Mouse (Mus musculus): ENCODE results near the gene Atoh7. TPM values are rescaled to one million over a fixed set of nuclear protein-coding genes. Genes with fewer than 3 reads are reported as not detected.
A peak's percentile ranks its signal among the peaks of the same experiment; 100 is the strongest.

The Atoh7 gene
- polyA plus RNA-seq, 1 experiment from 2014 or later: not detected

DNA sequence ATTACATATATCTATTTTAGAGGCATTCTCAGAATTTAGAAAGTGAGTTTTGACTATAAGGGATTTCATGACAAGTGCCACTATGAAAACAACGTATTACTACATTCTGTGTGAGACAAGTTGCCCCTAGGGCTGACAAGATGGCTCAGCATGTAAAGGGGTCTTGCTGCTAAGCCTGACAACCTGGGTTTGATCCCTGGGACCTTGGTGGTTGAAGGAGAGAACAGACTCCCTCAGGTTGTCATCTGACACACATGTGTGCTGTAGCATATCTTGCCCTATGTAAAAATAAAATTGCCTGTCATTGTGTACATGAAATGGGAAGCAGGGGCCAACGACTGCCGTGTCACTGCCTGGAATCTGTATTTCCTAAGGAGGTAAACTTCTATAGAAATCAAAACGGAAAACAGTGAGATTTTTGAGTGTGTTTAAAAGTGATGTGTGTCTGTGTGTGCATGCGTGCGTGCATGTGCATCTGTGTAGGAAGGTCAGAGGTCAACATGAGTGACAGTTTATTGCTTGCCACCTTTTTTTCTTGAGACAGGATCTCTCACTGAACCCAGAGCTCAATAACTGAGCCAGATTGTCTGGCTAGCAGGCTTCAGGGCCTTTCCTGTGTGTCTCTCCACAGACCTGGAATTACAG, 14.4 kb downstream of the Atoh7 start:
- Histone ChIP-seq H3K9ac (ENCODE audit: low read depth, low read length) (no peak overlapping the region), H3K36me3 (ENCODE audit: control insufficient read depth, insufficient read depth, low read length) (no peaks in the 10 kb centered on the region), H3K4me3 (ENCODE audit: low read depth, low read length) (no peak overlapping the region), H3K4me1 (ENCODE audit: control insufficient read depth, insufficient read depth, low read length) (no peaks in the 10 kb centered on the region), H3K27ac (replicated peaks; ENCODE audit: low read depth, low read length) (no peak overlapping the region), H3K4me2 (ENCODE audit: low read depth, low read length) (no peak overlapping the region), H3K27me3 (replicated peaks; ENCODE audit: control insufficient read depth, insufficient read depth, low read length) (no peaks in the 10 kb centered on the region), H3K9me3 (ENCODE audit: control insufficient read depth, low read length) (0 out of 2 replicates have a peak, but pooled peaks cover 3% of the 10 kb centered on the region)
- DNase-seq (ENCODE audit: low spot score): no peak
- WGBS: 79% methylated on average over 6 of the region's 6 CpGs
- no peak for ATAC-seq (ENCODE audit: low read depth)

DNA sequence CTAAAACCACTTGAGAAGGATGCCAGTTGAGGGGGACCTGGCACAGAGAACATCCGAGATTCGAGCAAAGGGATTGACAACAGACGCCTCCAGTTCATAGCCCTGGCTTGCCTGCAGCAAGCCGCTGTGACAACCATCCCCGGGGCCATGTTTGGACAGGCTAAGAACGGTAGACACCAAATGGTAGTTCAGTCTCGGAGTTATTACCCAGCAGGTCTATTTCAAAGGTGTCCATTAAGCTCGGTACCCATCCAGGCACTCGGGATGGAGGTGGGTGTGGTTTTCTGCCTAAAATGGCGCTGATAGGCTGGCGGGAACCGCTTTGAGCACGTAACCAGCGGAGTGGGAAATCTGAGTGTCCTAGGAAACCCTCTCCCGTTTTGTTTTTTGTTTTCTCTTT, 16.4 kb downstream of the Atoh7 start:
- Histone ChIP-seq H3K9me3 (ENCODE audit: control insufficient read depth, low read length) (0 out of 2 replicates have a peak, but pooled peaks cover 3% of the 10 kb centered on the region), H3K4me1 (ENCODE audit: control insufficient read depth, insufficient read depth, low read length) (no peaks in the 10 kb centered on the region), H3K27me3 (replicated peaks; ENCODE audit: control insufficient read depth, insufficient read depth, low read length) (no peaks in the 10 kb centered on the region), H3K4me2 (ENCODE audit: low read depth, low read length) (no peak overlapping the region), H3K4me3 (ENCODE audit: low read depth, low read length) (no peak overlapping the region), H3K27ac (replicated peaks; ENCODE audit: low read depth, low read length) (no peak overlapping the region), H3K9ac (ENCODE audit: low read depth, low read length) (no peak overlapping the region), H3K36me3 (ENCODE audit: control insufficient read depth, insufficient read depth, low read length) (no peaks in the 10 kb centered on the region)
- 87% methylated on average over 15 of the region's 15 CpGs for WGBS
- DNase-seq (ENCODE audit: low spot score) (no peak), ATAC-seq (ENCODE audit: low read depth) (no peak)

DNA sequence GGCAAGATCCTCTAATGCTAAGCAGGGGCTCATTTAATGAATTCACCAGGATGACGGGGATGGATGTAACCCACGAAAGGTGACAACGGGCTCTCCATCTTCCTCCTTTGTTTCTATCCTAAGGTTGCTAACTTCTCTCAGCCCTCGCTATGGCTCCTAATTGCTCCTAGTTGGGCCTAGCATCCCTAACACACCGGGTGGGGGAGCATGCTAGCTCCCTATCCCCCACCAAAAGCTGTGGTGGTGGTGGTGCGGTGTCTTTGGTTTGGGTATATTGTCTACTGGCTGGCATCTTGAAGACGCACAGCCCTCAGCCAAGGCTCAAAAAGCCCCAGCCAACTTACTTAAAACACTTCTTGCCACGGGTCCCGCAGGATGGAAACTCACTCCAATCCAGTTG, 16.9 kb downstream of the Atoh7 start:
- no peak overlapping the region for H3K9ac ChIP-seq (ENCODE audit: low read depth, low read length)
- DNase-seq (ENCODE audit: low spot score) (no peak), ATAC-seq (ENCODE audit: low read depth) (no peak)
- no peak overlapping the region for H3K27ac ChIP-seq (replicated peaks; ENCODE audit: low read depth, low read length)
- no peak overlapping the region for H3K4me2 ChIP-seq (ENCODE audit: low read depth, low read length)
- no peak overlapping the region for H3K4me3 ChIP-seq (ENCODE audit: low read depth, low read length)
- no peaks in the 10 kb centered on the region for H3K4me1 ChIP-seq (ENCODE audit: control insufficient read depth, insufficient read depth, low read length)
- H3K9me3 ChIP-seq (ENCODE audit: control insufficient read depth, low read length): no peaks in the 10 kb centered on the region
- no peaks in the 10 kb centered on the region for H3K36me3 ChIP-seq (ENCODE audit: control insufficient read depth, insufficient read depth, low read length)
- WGBS: 94% methylated on average over 9 of the region's 9 CpGs
- no peaks in the 10 kb centered on the region for H3K27me3 ChIP-seq (replicated peaks; ENCODE audit: control insufficient read depth, insufficient read depth, low read length)

DNA sequence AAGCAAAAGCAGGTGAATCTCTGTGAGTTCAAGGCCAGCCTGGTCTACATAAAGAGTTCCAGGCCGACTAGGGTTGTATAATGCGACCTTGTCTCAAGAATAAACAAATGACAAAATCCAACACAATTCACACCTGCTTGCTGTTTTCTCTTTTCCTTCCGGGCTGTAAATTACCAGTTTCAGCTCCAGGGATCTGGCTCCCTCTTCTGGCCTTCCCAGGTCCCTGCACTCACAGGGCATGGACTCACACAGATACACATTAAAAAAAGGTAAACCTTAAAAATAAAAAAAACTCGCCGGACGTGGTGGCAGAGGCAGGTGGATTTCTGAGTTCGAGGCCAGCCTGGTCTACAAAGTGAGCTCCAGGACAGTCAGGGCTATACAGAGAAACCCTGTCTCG, 18.1 kb downstream of the Atoh7 start:
- no peak overlapping the region for H3K9ac ChIP-seq (ENCODE audit: low read depth, low read length)
- no peak overlapping the region for H3K27ac ChIP-seq (replicated peaks; ENCODE audit: low read depth, low read length)
- no peaks in the 10 kb centered on the region for H3K4me1 ChIP-seq (ENCODE audit: control insufficient read depth, insufficient read depth, low read length)
- WGBS: 94% methylated on average over 8 of the region's 8 CpGs
- no peak for DNase-seq (ENCODE audit: low spot score)
- no peaks in the 10 kb centered on the region for H3K36me3 ChIP-seq (ENCODE audit: control insufficient read depth, insufficient read depth, low read length)
- H3K4me3 ChIP-seq (ENCODE audit: low read depth, low read length): no peak overlapping the region
- H3K4me2 ChIP-seq (ENCODE audit: low read depth, low read length): no peak overlapping the region
- H3K9me3 ChIP-seq (ENCODE audit: control insufficient read depth, low read length): no peaks in the 10 kb centered on the region
- no peaks in the 10 kb centered on the region for H3K27me3 ChIP-seq (replicated peaks; ENCODE audit: control insufficient read depth, insufficient read depth, low read length)
- no peak for ATAC-seq (ENCODE audit: low read depth)

DNA sequence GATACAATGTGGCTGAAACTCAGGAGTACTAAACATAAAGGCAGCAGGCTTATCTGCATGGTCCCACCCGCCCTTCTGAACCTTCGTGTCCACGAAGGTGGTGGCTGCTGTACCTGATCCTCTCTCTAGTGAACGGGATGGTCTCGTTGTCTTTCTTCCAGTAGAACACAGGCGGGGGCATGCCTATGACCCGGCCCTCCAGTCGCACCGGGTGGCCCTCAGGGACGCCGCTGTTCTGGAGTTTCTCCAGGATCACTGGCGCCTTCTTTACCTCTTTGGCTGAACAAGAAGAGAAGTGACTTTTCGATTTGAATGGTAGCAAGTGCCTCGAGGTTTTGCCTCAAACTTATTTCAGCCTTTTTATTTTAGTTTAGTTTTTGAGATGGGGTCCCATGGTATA, 20.5 kb downstream of the Atoh7 start:
- H3K4me2 ChIP-seq (ENCODE audit: low read depth, low read length): no peak overlapping the region
- 78% methylated on average over 14 of the region's 14 CpGs for WGBS
- no peaks in the 10 kb centered on the region for H3K27me3 ChIP-seq (replicated peaks; ENCODE audit: control insufficient read depth, insufficient read depth, low read length)
- no peak for DNase-seq (ENCODE audit: low spot score)
- no peak overlapping the region for H3K4me3 ChIP-seq (ENCODE audit: low read depth, low read length)
- no peak for ATAC-seq (ENCODE audit: low read depth)
- H3K9ac ChIP-seq (ENCODE audit: low read depth, low read length): no peak overlapping the region
- no peaks in the 10 kb centered on the region for H3K4me1 ChIP-seq (ENCODE audit: control insufficient read depth, insufficient read depth, low read length)
- no peaks in the 10 kb centered on the region for H3K9me3 ChIP-seq (ENCODE audit: control insufficient read depth, low read length)
- no peak overlapping the region for H3K27ac ChIP-seq (replicated peaks; ENCODE audit: low read depth, low read length)
- H3K36me3 ChIP-seq (ENCODE audit: control insufficient read depth, insufficient read depth, low read length): no peaks in the 10 kb centered on the region

DNA sequence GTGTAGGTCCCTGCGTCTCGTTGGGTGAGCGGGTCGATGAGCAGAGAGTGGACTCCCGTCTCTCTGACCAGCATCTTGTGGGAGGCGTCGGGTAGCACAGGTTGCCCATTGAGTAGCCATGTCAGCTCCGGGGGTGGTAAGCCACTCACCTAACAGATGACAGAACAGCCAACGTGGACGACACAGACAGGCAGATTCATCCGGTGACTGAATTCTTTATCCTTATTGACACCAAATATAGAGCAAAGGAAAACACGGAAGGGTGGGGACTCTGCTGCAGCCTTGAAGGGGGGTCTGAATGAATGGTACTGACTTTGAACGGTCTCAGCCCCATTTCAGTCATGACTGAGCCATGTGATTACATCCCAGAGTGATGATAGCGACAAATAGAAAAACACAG, 22.5 kb downstream of the Atoh7 start:
- no peaks in the 10 kb centered on the region for H3K36me3 ChIP-seq (ENCODE audit: control insufficient read depth, insufficient read depth, low read length)
- no peak for DNase-seq (ENCODE audit: low spot score)
- no peak overlapping the region for H3K9ac ChIP-seq (ENCODE audit: low read depth, low read length)
- H3K4me1 ChIP-seq (ENCODE audit: control insufficient read depth, insufficient read depth, low read length): no peaks in the 10 kb centered on the region
- H3K27me3 ChIP-seq (replicated peaks; ENCODE audit: control insufficient read depth, insufficient read depth, low read length): no peaks in the 10 kb centered on the region
- ATAC-seq (ENCODE audit: low read depth): no peak
- no peaks in the 10 kb centered on the region for H3K9me3 ChIP-seq (ENCODE audit: control insufficient read depth, low read length)
- H3K4me2 ChIP-seq (ENCODE audit: low read depth, low read length): no peak overlapping the region
- H3K4me3 ChIP-seq (ENCODE audit: low read depth, low read length): no peak overlapping the region
- H3K27ac ChIP-seq (replicated peaks; ENCODE audit: low read depth, low read length): no peak overlapping the region
- 86% methylated on average over 14 of the region's 14 CpGs for WGBS

DNA sequence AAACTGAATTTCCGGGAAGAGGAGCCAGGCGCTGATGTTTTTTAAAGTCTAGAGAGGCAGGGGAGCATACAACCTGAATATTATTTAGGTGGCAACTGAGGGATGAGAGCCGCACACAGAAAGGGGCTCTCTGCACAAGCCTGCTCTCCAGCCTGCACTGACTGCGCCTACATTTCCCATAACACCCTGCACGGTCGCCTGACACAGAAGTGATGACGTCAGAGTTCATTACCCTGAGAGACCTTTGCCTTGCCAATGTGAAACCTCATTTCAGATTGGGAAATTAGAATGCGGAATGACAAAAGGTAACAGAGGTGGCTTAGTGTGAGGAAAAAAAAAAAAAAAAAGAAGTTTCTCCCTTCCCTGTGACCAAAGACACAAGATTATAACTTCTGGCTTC, 23.1 kb downstream of the Atoh7 start:
- no peak overlapping the region for H3K9ac ChIP-seq (ENCODE audit: low read depth, low read length)
- H3K36me3 ChIP-seq (ENCODE audit: control insufficient read depth, insufficient read depth, low read length): no peaks in the 10 kb centered on the region
- DNase-seq (ENCODE audit: low spot score): peak; percentile 51
- H3K4me3 ChIP-seq (ENCODE audit: low read depth, low read length): no peak overlapping the region
- no peak overlapping the region for H3K4me2 ChIP-seq (ENCODE audit: low read depth, low read length)
- no peaks in the 10 kb centered on the region for H3K9me3 ChIP-seq (ENCODE audit: control insufficient read depth, low read length)
- ATAC-seq (ENCODE audit: low read depth): no peak
- no peak overlapping the region for H3K27ac ChIP-seq (replicated peaks; ENCODE audit: low read depth, low read length)
- no peaks in the 10 kb centered on the region for H3K4me1 ChIP-seq (ENCODE audit: control insufficient read depth, insufficient read depth, low read length)
- no peaks in the 10 kb centered on the region for H3K27me3 ChIP-seq (replicated peaks; ENCODE audit: control insufficient read depth, insufficient read depth, low read length)
- 31% methylated on average over 8 of the region's 8 CpGs for WGBS

DNA sequence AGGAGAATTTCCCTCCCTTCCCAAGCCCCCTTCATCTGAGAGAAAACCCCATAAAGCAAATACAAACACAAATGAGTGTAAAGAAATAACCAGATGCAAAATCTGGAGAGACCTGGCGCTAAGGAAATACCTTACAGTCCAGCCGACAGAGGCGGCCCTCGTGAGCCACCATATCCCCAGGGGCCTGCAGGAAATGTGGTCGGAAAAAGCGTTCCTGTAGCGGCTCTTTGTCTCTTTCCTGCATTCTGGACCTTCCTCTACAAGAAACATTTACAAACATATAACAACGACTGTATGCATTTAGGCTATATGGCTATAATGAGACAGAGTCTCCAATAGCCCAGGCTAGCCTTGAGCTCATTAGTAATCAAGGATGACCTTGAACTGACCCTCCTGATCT, 23.7 kb downstream of the Atoh7 start:
- H3K27ac ChIP-seq (replicated peaks; ENCODE audit: low read depth, low read length): no peak overlapping the region
- H3K9ac ChIP-seq (ENCODE audit: low read depth, low read length): no peak overlapping the region
- H3K36me3 ChIP-seq (ENCODE audit: control insufficient read depth, insufficient read depth, low read length): no peaks in the 10 kb centered on the region
- H3K9me3 ChIP-seq (ENCODE audit: control insufficient read depth, low read length): no peaks in the 10 kb centered on the region
- ATAC-seq (ENCODE audit: low read depth) (no peak), DNase-seq (ENCODE audit: low spot score) (no peak)
- H3K27me3 ChIP-seq (replicated peaks; ENCODE audit: control insufficient read depth, insufficient read depth, low read length): no peaks in the 10 kb centered on the region
- WGBS: 77% methylated on average over 8 of the region's 8 CpGs
- no peak overlapping the region for H3K4me2 ChIP-seq (ENCODE audit: low read depth, low read length)
- H3K4me3 ChIP-seq (ENCODE audit: low read depth, low read length): no peak overlapping the region
- no peaks in the 10 kb centered on the region for H3K4me1 ChIP-seq (ENCODE audit: control insufficient read depth, insufficient read depth, low read length)

DNA sequence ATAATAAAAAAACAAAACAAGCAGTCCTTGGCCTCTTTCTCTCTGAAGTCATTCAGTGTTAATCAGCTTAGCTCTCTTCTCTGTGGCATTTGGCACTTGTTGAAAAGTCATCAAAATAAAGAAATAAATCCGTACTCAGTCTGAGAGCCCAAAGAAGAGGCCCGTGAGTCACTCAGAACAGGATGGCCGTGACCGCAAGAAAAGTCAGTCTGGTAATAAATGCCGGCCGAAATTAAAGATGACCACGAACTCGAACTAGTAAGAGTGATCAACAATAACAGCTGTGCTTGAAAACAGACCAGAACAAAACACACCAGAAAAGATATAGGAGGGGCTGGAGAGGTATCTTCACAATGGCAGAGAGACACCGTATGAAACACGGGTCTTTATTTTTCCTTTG, 24.6 kb downstream of the Atoh7 start:
- H3K4me1 ChIP-seq (ENCODE audit: control insufficient read depth, insufficient read depth, low read length): no peaks in the 10 kb centered on the region
- no peaks in the 10 kb centered on the region for H3K9me3 ChIP-seq (ENCODE audit: control insufficient read depth, low read length)
- H3K36me3 ChIP-seq (ENCODE audit: control insufficient read depth, insufficient read depth, low read length): no peaks in the 10 kb centered on the region
- H3K9ac ChIP-seq (ENCODE audit: low read depth, low read length): no peak overlapping the region
- 91% methylated on average over 10 of the region's 10 CpGs for WGBS
- no peak for DNase-seq (ENCODE audit: low spot score)
- no peak overlapping the region for H3K4me2 ChIP-seq (ENCODE audit: low read depth, low read length)
- H3K4me3 ChIP-seq (ENCODE audit: low read depth, low read length): no peak overlapping the region
- no peak overlapping the region for H3K27ac ChIP-seq (replicated peaks; ENCODE audit: low read depth, low read length)
- ATAC-seq (ENCODE audit: low read depth): no peak
- H3K27me3 ChIP-seq (replicated peaks; ENCODE audit: control insufficient read depth, insufficient read depth, low read length): no peaks in the 10 kb centered on the region
